Mouse (Mus musculus) heart, postnatal 0 days (tissue): ENCODE measurements around the gene Hist1h2bf.

Experiments
- CTCF ChIP-seq: IDR thresholded peaks from 2 replicates; pipeline ENCODE4 v1.5.1; 2016; ENCODE audit warnings: antibody characterized with exemption, control low read depth, low read depth
- EP300 ChIP-seq: IDR thresholded peaks from 2 replicates; pipeline ENCODE4 v1.6.1; 2016; ENCODE audit warnings: antibody characterized with exemption, low read depth

DNA sequence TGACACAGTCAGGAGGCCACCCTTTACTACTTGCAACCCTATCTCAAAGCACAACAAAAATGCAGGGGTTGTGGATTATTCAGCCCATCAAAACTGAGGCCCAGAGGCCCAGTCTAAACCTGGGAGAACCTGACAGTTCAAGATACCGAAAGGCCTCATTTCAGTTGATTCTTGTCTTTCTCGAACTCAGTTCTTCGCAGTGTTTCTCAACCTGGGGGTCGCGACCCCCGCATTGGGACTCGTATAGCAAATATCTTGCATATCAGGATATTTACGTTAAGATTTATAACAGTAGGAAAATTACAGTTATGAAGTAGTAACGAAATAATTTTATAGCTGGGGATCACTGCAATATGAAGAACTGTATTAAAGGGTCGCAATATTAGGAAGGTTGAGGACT is 48.1 kb downstream of the Hist1h2bf start:
- TF ChIP-seq CTCF: no peak
- TF ChIP-seq EP300: no peak
